Mouse (Mus musculus) kidney, postnatal 0 days (tissue): ENCODE measurements around the gene Defa36. TPM values are rescaled to one million over a fixed set of nuclear protein-coding genes. Genes with fewer than 3 reads are reported as not detected.
"Not testable (repeated sequence)": the region's sequence is repeated elsewhere in the genome, so short reads cannot be mapped to it uniquely, and the experiment has no call there.

Experiments used
- ATAC-seq: fragments of 200-750 bp; cut with Nextera tagmentation; replicated peaks from 2 replicates; pipeline ENCODE4 v1.8.0; 2017; ENCODE audit warnings: low read depth, moderate number of reproducible peaks, moderate TSS enrichment, moderate library complexity; ENCODE audit not compliant: low FRiP score
- DNase-seq: peaks from one replicate; pipeline ENCODE4 v3.0.0-alpha.2; 2016; ENCODE audit warnings: low spot score
- H3K27ac ChIP-seq: fragments of 300-500 bp; sonication (generic); 2 replicates; pipeline ENCODE4 v1.5.1; 2014; ENCODE audit warnings: mild to moderate bottlenecking
- H3K27me3 ChIP-seq: fragments of 300-500 bp; sonication (generic); 2 replicates; pipeline ENCODE4 v1.6.1; 2014; ENCODE audit warnings: low read length, mixed read lengths; ENCODE audit not compliant: insufficient read depth
- H3K36me3 ChIP-seq: fragments of 300-500 bp; sonication (generic); 2 replicates; pipeline ENCODE4 v1.6.1; 2014; ENCODE audit warnings: low read length, mixed read lengths; ENCODE audit not compliant: insufficient read depth
- H3K4me1 ChIP-seq: fragments of 300-500 bp; sonication (generic); replicated peaks from 2 replicates; pipeline ENCODE4 v1.6.1; 2014; ENCODE audit warnings: antibody characterized with exemption, low read length, mixed read lengths; ENCODE audit not compliant: insufficient read depth
- H3K4me2 ChIP-seq: fragments of 300-500 bp; sonication (generic); 2 replicates; pipeline ENCODE4 v1.6.1; 2014; ENCODE audit warnings: mild to moderate bottlenecking, low read length, moderate library complexity, mixed read lengths
- H3K4me3 ChIP-seq: fragments of 300-500 bp; sonication (generic); replicated peaks from 2 replicates; pipeline ENCODE4 v1.5.1; 2014; ENCODE audit warnings: low read depth, low read length
- H3K9ac ChIP-seq: fragments of 300-500 bp; sonication (generic); 2 replicates; pipeline ENCODE4 v1.6.1; 2014; ENCODE audit warnings: low read depth, low read length
- H3K9me3 ChIP-seq: fragments of 300-500 bp; sonication (generic); replicated peaks from 2 replicates; pipeline ENCODE4 v1.6.1; 2016; ENCODE audit warnings: low read length, inconsistent platforms, mixed read lengths
- WGBS: fragments of 180-500 bp; shearing (Covaris S2); extraction: QIAGEN DNeasy Blood & Tissue Kit; methylation state at CpG from one replicate; pipeline ENCODE4 v1.1.7; 2014; 5-methylcytosine and 5-hydroxymethylcytosine counted together
- polyA plus RNA-seq: library from polyadenylated mRNA; unstranded; fragments of >200 nt; fragmentation: Nextera tagmentation; extraction: Ambion mirVana; gene quantifications from 2 replicates; pipeline ENCODE4 v1.2.1, GENCODE M21; 2015

The Defa36 gene
- not detected in 2 replicates for polyA plus RNA-seq

DNA sequence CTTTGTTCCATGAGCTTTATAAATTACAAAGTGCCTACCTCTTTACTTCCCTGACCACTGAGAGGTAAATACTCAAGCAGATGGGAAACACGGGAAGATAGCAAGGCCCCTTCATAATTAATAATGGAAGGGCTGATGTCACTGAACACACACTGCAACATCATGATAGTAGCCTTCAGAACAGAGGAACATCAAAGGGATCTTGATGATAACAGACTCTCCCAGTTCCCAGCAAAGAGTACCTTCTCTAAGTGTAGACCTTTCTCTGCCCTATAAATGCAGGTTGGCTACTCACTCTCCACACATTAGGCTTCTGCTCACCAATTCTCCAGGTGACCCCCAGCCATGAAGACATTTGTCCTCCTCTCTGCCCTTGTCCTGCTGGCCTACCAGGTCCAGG, at the start of gene Defa36:
Defa36 (plus strand) TSS at position 301 of the 400 bp plus-strand sequence.
- H3K4me3 ChIP-seq, H3K27ac ChIP-seq, H3K4me2 ChIP-seq, H3K36me3 ChIP-seq, H3K9me3 ChIP-seq, DNase-seq, H3K9ac ChIP-seq, H3K4me1 ChIP-seq, H3K27me3 ChIP-seq, ATAC-seq: not testable (repeated sequence)
- no CpG with 5 or more reads among the region's 1 CpGs for WGBS

- not testable (repeated sequence) for DNase-seq, ATAC-seq, H3K4me2 ChIP-seq, H3K9ac ChIP-seq, H3K4me3 ChIP-seq, H3K27ac ChIP-seq, H3K27me3 ChIP-seq, H3K36me3 ChIP-seq, H3K9me3 ChIP-seq, H3K4me1 ChIP-seq
- WGBS = no CpG with 5 or more reads among the region's 2 CpGs
Observed at GRCm38 (mm10) chr8:21378215-21378614, 49.0 kb upstream of the Defa36 start, which contains the start of gene Defa2. TSS of gene Defa2 (plus strand) at chr8:21378515.

- no CpG with 5 or more reads among the region's 2 CpGs for WGBS
- H3K36me3 ChIP-seq, H3K4me2 ChIP-seq, H3K27ac ChIP-seq, H3K4me1 ChIP-seq, H3K9me3 ChIP-seq, H3K27me3 ChIP-seq, ATAC-seq, DNase-seq, H3K9ac ChIP-seq, H3K4me3 ChIP-seq: not testable (repeated sequence)
Observed at GRCm38 (mm10) chr8:21391511-21391910, 35.7 kb upstream of the Defa36 start, which contains the start of gene Defa33. TSS of gene Defa33 (plus strand) at chr8:21391811.

GRCm38 (mm10) chr8:21456460-21456859, 29.2 kb downstream of the Defa36 start, which contains the start of gene Gm7849:
TSS of gene Gm7849 (minus strand) at chr8:21456560.
- not testable (repeated sequence) for H3K4me2 ChIP-seq, H3K27me3 ChIP-seq, H3K27ac ChIP-seq, H3K4me3 ChIP-seq, H3K9me3 ChIP-seq, H3K9ac ChIP-seq, ATAC-seq, H3K4me1 ChIP-seq, DNase-seq, H3K36me3 ChIP-seq
- WGBS = no CpG with 5 or more reads among the region's 1 CpGs

Other genes starting within 250 kb of the Defa36 start
- gene Defa31, start 235.8 kb upstream of the Defa36 start, polyA plus RNA-seq = not detected in 2 replicates
- gene Gm15293, start 225.8 kb upstream of the Defa36 start, polyA plus RNA-seq = not detected in 2 replicates
- gene Gm15292, start 177.7 kb upstream of the Defa36 start, polyA plus RNA-seq = not detected in 2 replicates
- gene Defa27, start 111.9 kb upstream of the Defa36 start, polyA plus RNA-seq = not detected in 2 replicates
- gene Defa29, start 100.4 kb upstream of the Defa36 start, polyA plus RNA-seq = not detected in 2 replicates
- not detected in 2 replicates for gene Defa2, start 48.9 kb upstream of the Defa36 start, polyA plus RNA-seq
- gene Defa33, start 35.6 kb upstream of the Defa36 start, polyA plus RNA-seq = not detected in 2 replicates
- gene Gm7849, start 29.1 kb downstream of the Defa36 start, polyA plus RNA-seq = not detected in 2 replicates
- not detected in 2 replicates for gene Defa20, start 81.8 kb downstream of the Defa36 start, polyA plus RNA-seq
- gene Defa32, start 101.6 kb downstream of the Defa36 start, polyA plus RNA-seq = not detected in 2 replicates
- gene Defa37, start 138.0 kb downstream of the Defa36 start, polyA plus RNA-seq = not detected in 2 replicates
- not detected in 2 replicates for gene Defa28, start 155.6 kb downstream of the Defa36 start, polyA plus RNA-seq
- gene Gm7861, start 167.1 kb downstream of the Defa36 start, polyA plus RNA-seq = not detected in 2 replicates
- gene Defa26, start 190.8 kb downstream of the Defa36 start, polyA plus RNA-seq = not detected in 2 replicates
- gene Defa17, start 228.4 kb downstream of the Defa36 start, polyA plus RNA-seq = not detected in 2 replicates
- gene Defa34, start 238.4 kb downstream of the Defa36 start, polyA plus RNA-seq = not detected in 2 replicates